22 mouse cellular contexts compared by ENCODE assay signal in genomic region chr11:10205257-10205656, GRCm38 (mm10).
A peak's percentile ranks its signal among the peaks of the same experiment; 100 is the strongest.
DNase-seq lines count a peak whose midpoint lies in the region; ATAC-seq and TF ChIP-seq lines count a peak whose summit lies in the region.
"Had no signal": no experiment of that assay in that cellular context is flagged by ENCODE, and none has a peak within 500 bp of the region (broad histone marks: within the 10 kb centered on the region; RNA-seq: fewer than 3 reads in every experiment).

No protein-coding gene starts in this region.

- TF ChIP-seq CTCF in heart, postnatal 0 days (IDR thresholded peaks at IDR 0.05; ENCODE audit: low read depth), result peak; percentile 18; the same call in 1 of the 2 replicates
- peak; percentile 52 for TF ChIP-seq CTCF in E14TG2a.4 (conservative IDR thresholded peaks at IDR 0.05; ENCODE audit: low read length)
- TF ChIP-seq CTCF in lung, postnatal 0 days (IDR thresholded peaks at IDR 0.05), result no peak
- TF ChIP-seq CTCF in thymus, adult 2 months (IDR thresholded peaks at IDR 0.05; ENCODE audit: borderline replicate concordance, control insufficient read depth, extremely low read depth, insufficient read depth, low read length, poor library complexity), result no peak

- 58% methylated on average over 3 of the region's 3 CpGs for WGBS in heart, postnatal 0 days
- 56% methylated on average over 3 of the region's 3 CpGs for WGBS in lung, postnatal 0 days
- 72% methylated on average over 3 of the region's 3 CpGs for WGBS in thymus, adult 2 months
- WGBS in embryonic facial prominence, embryonic 10.5 days, result 75% methylated on average over 3 of the region's 3 CpGs

- no peaks in the 10 kb centered on the region for H3K36me3 ChIP-seq in heart, postnatal 0 days (replicated peaks; ENCODE audit: control insufficient read depth, insufficient read depth, low read length)
- H3K36me3 ChIP-seq in E14TG2a.4 (ENCODE audit: insufficient read depth, low read length), result no peaks in the 10 kb centered on the region
- no peaks in the 10 kb centered on the region for H3K36me3 ChIP-seq in lung, postnatal 0 days (ENCODE audit: insufficient read depth, low read length)
- no peaks in the 10 kb centered on the region for H3K36me3 ChIP-seq in thymus, adult 2 months (ENCODE audit: control insufficient read depth, insufficient read depth, low read length)
- H3K36me3 ChIP-seq in embryonic facial prominence, embryonic 10.5 days (replicated peaks), result no peaks in the 10 kb centered on the region
- H3K36me3 ChIP-seq: embryonic facial prominence, embryonic 12.5 days; forebrain, embryonic 15.5 days; heart, embryonic 12.5 days; hindbrain, embryonic 15.5 days had no signal

- H3K9me3 ChIP-seq in heart, postnatal 0 days (replicated peaks; ENCODE audit: control insufficient read depth, low read length), result no peaks in the 10 kb centered on the region
- peaks cover 4% of the 10 kb centered on the region; the same call in 1 of the 2 replicates for H3K9me3 ChIP-seq in E14TG2a.4 (ENCODE audit: low read length)
- H3K9me3 ChIP-seq in lung, postnatal 0 days (ENCODE audit: low read length), result no peaks in the 10 kb centered on the region
- no peaks in the 10 kb centered on the region for H3K9me3 ChIP-seq in embryonic facial prominence, embryonic 10.5 days
- H3K9me3 ChIP-seq: embryonic facial prominence, embryonic 12.5 days; forebrain, embryonic 15.5 days; heart, embryonic 12.5 days; hindbrain, embryonic 15.5 days had no signal

- ATAC-seq in heart, postnatal 0 days (ENCODE audit: insufficient read depth, low read depth), result no peak
- no peak for ATAC-seq in lung, postnatal 0 days
- ATAC-seq: forebrain, embryonic 15.5 days; Patski had no signal

- H3K27ac ChIP-seq in heart, postnatal 0 days (ENCODE audit: low read depth), result no peak overlapping the region
- H3K27ac ChIP-seq in lung, postnatal 0 days (ENCODE audit: low read length), result no peak overlapping the region
- no peak overlapping the region for H3K27ac ChIP-seq in thymus, adult 2 months (ENCODE audit: control insufficient read depth, insufficient read depth, low read length)
- H3K27ac ChIP-seq in embryonic facial prominence, embryonic 10.5 days (replicated peaks), result no peak overlapping the region
- H3K27ac ChIP-seq: embryonic facial prominence, embryonic 12.5 days; forebrain, embryonic 15.5 days; heart, adult 2 months; hindbrain, embryonic 15.5 days had no signal

- no peaks in the 10 kb centered on the region for H3K27me3 ChIP-seq in heart, postnatal 0 days (ENCODE audit: control insufficient read depth, insufficient read depth, low read length)
- H3K27me3 ChIP-seq in E14TG2a.4 (ENCODE audit: insufficient read depth, low read length), result no peaks in the 10 kb centered on the region
- H3K27me3 ChIP-seq in lung, postnatal 0 days (replicated peaks; ENCODE audit: insufficient read depth, low read length), result no peaks in the 10 kb centered on the region
- H3K27me3 ChIP-seq in thymus, adult 2 months (ENCODE audit: control insufficient read depth, insufficient read depth, low read length), result no peaks in the 10 kb centered on the region
- H3K27me3 ChIP-seq in embryonic facial prominence, embryonic 10.5 days (replicated peaks; ENCODE audit: low read depth, poor library complexity, severe bottlenecking), result no peaks in the 10 kb centered on the region
- H3K27me3 ChIP-seq: CH12.LX; embryonic facial prominence, embryonic 12.5 days; forebrain, embryonic 15.5 days; heart, embryonic 12.5 days; hindbrain, embryonic 15.5 days; Patski had no signal

- no peaks in the 10 kb centered on the region for H3K4me1 ChIP-seq in heart, postnatal 0 days (ENCODE audit: control insufficient read depth, insufficient read depth)
- no peaks in the 10 kb centered on the region for H3K4me1 ChIP-seq in E14TG2a.4 (replicated peaks; ENCODE audit: low read depth, low read length)
- H3K4me1 ChIP-seq in lung, postnatal 0 days (ENCODE audit: insufficient read depth, low read depth, low read length), result no peaks in the 10 kb centered on the region
- H3K4me1 ChIP-seq in thymus, adult 2 months (replicated peaks; ENCODE audit: control insufficient read depth, insufficient read depth, low read length), result no peaks in the 10 kb centered on the region
- H3K4me1 ChIP-seq in embryonic facial prominence, embryonic 10.5 days, result no peaks in the 10 kb centered on the region
- H3K4me1 ChIP-seq: embryonic facial prominence, embryonic 12.5 days; forebrain, embryonic 15.5 days; heart, embryonic 12.5 days; hindbrain, embryonic 15.5 days had no signal

- no peak for TF ChIP-seq POLR2A in thymus, adult 2 months (IDR thresholded peaks at IDR 0.05; ENCODE audit: control insufficient read depth, extremely low read depth, insufficient read depth, low read length, poor library complexity)

- TF ChIP-seq EP300 in heart, postnatal 0 days (IDR thresholded peaks at IDR 0.05; ENCODE audit: low read depth), result no peak
- TF ChIP-seq EP300 in lung, postnatal 0 days (IDR thresholded peaks at IDR 0.05), result no peak

- H3K4me2 ChIP-seq in heart, postnatal 0 days (ENCODE audit: low read depth, low read length), result no peak overlapping the region
- no peak overlapping the region for H3K4me2 ChIP-seq in lung, postnatal 0 days (replicated peaks; ENCODE audit: low read depth, low read length)
- H3K4me2 ChIP-seq: embryonic facial prominence, embryonic 12.5 days; forebrain, embryonic 15.5 days; heart, embryonic 12.5 days; hindbrain, embryonic 15.5 days had no signal

- H3K9ac ChIP-seq in heart, postnatal 0 days (replicated peaks; ENCODE audit: low read depth, low read length), result no peak overlapping the region
- no peak overlapping the region for H3K9ac ChIP-seq in lung, postnatal 0 days (replicated peaks; ENCODE audit: low read depth)
- H3K9ac ChIP-seq: embryonic facial prominence, embryonic 12.5 days; forebrain, embryonic 15.5 days; heart, embryonic 12.5 days; hindbrain, embryonic 15.5 days had no signal

- no peak overlapping the region for H3K4me3 ChIP-seq in heart, postnatal 0 days (ENCODE audit: low read depth, low read length)
- H3K4me3 ChIP-seq in E14TG2a.4 (replicated peaks; ENCODE audit: low read length), result no peak overlapping the region
- H3K4me3 ChIP-seq in lung, postnatal 0 days (ENCODE audit: low read depth, low read length), result no peak overlapping the region
- H3K4me3 ChIP-seq in thymus, adult 2 months (ENCODE audit: control insufficient read depth, insufficient read depth, low read length), result no peak overlapping the region
- H3K4me3 ChIP-seq in embryonic facial prominence, embryonic 10.5 days, result no peak overlapping the region
- H3K4me3 ChIP-seq: embryonic facial prominence, embryonic 12.5 days; forebrain, embryonic 15.5 days; heart, adult 2 months; heart, embryonic 12.5 days; hindbrain, embryonic 15.5 days had no signal

- DNase-seq in heart, postnatal 0 days (ENCODE audit: low spot score), result no peak
- no peak for DNase-seq in heart, adult 9 months (ENCODE audit: low spot score in 2 of 2)
- peak; percentile 46 for DNase-seq in R1 (ENCODE audit: low read depth, low spot score)
- no peak for DNase-seq in lung, postnatal 0 days (ENCODE audit: low spot score)
- no peak for DNase-seq in thymus, adult 2 months
- DNase-seq in embryonic facial prominence, embryonic 10.5 days (ENCODE audit: low spot score), result no peak
- DNase-seq: adrenal gland, postnatal 10 days; cerebellum, adult 11-12 months; cerebellum, postnatal 10 days; embryo, embryonic 11 days; gastrocnemius, postnatal 10 days; heart, adult 2 months; heart, postnatal 36 days; kidney, adult 11 months; kidney, adult 9 months had no signal

Comparison
In these comparisons a context has a peak if more than half of its experiments do, and no peak if none do; other contexts are left out.
1. CTCF ChIP-seq: peak in heart, postnatal 0 days (single experiment) and E14TG2a.4 (single experiment); none in lung, postnatal 0 days (single experiment) and thymus, adult 2 months (single experiment).